Mouse (Mus musculus): ENCODE data around the gene Rpgrip1. TPM values are rescaled to one million over a fixed set of nuclear protein-coding genes. Genes with fewer than 3 reads are reported as not detected.

The Rpgrip1 gene
- total RNA-seq, 2 experiments from 2014 or later = 2.4 TPM

DNA sequence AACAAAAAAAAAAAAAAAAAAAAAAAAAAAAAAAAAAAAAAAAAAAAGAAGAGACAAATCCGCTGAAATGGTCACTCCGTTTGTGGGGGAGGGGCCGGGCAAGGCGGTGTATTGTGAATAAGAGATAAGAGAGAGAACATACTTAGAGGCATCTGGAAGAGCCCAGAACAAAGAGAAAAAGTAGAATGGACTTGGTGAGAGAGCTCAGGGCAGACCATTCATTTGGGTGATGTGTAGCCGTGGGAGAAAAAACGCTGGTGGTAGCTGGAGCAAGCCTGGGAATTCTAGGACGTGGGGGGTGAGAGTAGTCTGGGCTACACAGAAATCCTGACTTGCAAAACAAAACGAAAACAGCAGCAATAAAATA, 7.9 kb downstream of the Rpgrip1 start:
- DNase-seq (ENCODE audit: low spot score in 2 of 2) = no peak

DNA sequence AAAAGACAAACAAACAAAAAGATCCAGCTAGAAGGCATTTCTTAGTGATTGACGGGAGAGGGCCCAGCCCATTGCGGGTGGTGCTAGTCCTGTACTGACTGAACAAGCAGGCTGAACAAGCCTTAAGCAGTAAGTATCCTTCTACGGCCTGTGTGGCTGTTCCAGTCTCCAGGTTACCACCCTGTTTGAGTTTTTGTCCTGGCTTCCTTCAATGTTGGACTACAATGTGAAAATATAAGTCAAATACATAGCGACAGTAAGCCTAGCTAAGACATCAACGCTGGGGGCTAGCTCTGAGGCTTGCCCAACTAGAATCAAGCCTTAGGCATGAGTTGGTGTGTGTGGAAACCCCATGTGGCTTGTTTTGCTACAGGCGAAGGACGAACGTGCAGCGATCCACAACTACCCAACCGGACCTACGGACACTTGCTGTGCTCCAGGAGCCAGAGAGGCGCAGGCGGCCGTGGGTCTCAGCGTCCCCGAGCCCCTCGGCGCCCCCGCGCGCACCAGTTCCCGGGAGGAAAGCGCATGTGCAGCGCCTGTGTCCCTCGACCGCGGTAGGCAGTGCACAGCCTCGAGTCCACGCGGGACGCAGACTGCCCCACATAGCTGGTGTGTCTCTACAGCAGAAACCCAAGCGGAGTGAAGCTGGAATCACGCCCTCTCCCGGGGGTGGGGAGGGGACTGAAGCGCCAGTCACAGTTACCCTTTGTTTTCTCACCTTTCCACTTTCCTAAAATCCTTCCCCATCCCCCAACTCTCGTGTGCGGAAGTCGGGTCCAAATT, 8.5 kb downstream of the Rpgrip1 start:
- peak; percentile 36 to 39 for DNase-seq (ENCODE audit: low spot score in 2 of 2)

DNA sequence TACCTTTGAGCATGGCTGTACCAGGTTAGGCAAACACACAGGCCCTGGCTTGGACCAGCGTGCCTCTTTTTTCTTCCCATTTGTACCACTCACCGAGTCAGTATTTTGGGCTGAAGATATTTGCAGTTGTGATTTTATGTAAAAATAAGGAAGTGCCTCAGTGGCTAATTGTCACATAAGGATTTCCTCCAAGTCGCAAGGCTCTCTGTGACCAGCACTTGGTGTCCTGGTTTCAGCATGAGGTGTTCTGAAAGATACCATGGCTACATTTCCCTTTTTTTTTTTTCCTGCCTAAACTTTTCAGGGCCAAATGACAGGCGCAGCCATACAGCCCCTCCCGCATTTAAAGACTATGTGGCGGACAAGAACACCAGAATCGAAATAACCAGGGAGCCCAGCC, 9.7 kb downstream of the Rpgrip1 start:
- no peak for DNase-seq (ENCODE audit: low spot score in 2 of 2)

DNA sequence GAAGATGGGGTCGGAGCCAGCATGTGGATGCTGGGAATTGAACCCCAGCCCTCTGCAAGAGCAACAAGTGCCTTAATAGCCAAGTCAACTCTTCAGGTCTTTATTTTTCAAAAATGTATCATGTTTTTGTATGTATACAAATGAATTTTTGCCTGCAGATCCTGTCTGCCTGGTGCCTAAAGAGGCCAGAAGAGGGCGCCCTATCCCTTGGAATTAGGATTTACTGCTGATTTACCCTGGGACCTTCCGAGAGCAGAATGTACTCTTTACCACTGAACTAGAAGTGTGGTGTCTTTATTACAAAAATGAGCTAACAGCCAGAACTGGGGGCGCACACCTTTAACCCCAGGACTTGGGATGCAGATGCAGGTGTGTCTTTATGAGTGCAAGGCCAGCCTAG, 13.4 kb downstream of the Rpgrip1 start:
- DNase-seq (ENCODE audit: low spot score in 2 of 2) = peak; percentile 57 to 71

DNA sequence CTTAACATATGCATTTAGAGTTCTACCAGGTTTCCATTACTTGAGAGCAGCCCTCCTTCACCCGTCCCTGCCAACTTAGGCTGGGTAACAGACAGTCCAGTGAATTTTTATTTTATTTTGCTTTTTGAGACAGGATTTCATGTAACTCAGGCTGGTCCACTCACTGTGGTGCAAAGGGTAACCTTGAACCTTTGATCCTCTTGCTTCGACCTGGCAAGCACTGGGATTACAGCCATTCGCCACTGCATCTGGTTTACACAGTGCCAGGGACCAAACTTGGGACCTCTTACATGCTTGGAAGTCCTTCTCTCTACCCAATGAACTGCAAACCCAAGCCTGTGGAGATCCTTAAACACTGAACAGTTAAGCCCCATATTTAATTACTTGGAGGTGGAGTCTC, 14.1 kb downstream of the Rpgrip1 start:
- DNase-seq (ENCODE audit: low spot score in 2 of 2) = no peak

DNA sequence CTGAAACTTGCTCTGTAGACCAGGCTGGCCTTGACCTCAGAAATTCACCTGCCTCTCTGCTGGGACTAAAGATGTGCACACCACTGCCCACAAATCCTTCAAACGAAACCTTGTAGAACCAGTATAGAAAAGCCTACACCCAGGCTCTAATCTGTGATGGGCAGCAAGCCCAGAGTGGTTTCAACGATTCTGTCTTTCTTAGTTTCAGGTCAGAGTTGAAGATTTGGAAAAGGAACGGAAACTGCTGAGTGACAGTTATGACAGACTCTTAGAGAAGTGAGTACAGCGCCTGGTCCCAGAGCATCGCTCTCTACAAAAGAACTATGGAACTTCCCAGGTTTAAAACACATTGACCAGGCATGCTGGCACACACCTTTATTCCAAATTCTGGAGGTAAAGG, 23.1 kb downstream of the Rpgrip1 start:
- no peak for DNase-seq (ENCODE audit: low spot score in 2 of 2)

DNA sequence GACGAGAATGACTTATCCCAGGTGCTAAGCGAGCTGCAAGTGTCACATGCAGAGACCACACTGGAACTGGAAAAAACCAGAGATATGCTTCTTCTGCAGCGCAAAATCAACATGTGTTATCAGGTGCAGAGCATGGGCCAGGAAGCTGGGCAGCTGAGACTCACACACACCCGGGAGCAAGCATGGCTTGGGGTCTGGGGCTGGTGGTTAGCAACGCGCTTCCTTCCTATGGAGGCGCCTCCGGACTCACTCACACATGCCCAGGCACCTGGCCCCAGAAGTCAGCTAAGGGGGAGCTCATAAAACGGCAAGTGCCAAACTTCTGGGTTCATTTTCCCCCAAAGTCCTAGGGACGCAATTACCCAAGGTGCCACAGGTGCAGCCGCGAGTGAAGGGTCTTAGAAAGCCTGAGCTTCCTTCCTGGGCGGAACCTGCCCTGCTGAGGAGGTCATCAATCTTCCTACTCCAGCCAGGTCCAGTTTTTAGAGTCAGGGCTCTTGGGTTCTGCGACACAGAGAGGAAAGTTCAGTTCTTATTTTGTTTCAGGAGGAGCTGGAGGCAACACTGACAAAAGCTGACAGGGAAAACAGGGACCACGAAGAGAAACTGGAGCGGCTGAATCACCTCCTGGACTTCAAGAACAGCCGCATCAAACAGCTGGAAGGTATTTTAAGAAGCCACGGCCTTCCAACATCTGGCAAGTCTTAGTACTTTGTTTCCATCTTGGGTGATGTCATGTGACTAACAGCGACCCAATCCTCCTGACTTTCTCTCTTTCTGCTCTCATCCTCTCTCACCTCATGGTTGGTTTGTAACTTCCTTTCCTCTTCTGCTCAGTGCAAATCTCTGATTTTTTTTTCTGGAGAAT, 30.3 kb downstream of the Rpgrip1 start:
- DNase-seq (ENCODE audit: low spot score in 2 of 2) = no peak

DNA sequence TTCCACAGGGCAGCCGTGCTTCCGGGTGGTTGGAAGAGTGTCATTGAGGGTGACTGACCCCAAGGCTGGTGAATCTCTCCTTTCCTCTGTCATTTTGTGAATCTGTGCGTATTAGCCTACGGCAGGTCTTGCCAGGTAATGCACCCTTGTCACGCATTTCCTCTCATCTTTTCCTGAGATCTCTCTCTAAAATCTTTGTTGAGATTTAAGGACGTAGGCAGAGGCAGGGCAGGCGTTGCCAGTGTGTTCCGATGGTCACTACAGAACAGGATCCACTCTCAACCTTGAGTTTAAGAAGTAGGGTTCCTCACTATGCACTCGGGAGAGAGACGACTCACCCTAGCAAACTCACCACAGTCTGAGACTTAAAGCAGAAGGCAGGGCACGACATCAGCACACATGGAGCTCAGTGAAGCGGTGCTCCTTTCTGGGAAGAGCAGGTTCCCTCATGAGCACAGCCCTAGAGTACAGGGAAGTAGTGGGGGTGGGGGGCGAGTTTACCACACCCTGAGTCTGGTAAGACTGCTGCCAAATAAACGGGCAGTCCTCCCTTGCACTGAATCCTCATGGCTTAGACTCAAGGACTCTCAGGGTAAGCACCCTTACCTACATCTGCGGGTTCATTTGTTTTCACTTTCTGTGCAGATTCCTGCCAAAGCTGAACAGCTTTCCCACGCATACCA, 31.1 kb downstream of the Rpgrip1 start:
- DNase-seq (ENCODE audit: low spot score in 2 of 2) = no peak

DNA sequence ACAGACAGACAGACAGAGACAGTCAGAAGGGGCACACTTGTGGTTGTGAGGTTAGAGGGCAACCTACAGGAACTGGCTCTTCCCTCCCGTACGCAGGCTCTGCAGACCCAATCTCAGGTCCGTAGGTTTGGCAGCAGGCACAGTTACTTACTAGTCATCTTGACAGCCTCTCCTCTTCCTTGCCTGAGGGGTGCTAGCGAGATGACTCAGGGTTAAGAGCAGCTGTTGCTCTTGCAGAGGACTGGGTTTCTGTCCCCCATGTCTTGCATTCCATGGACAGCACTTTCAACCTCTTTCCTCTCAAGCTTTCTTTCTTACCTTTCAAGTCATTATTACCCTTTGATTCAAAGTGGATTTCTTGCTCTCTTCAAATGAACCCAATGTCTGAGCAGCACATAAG, 33.7 kb downstream of the Rpgrip1 start:
- no peak for DNase-seq (ENCODE audit: low spot score in 2 of 2)

DNA sequence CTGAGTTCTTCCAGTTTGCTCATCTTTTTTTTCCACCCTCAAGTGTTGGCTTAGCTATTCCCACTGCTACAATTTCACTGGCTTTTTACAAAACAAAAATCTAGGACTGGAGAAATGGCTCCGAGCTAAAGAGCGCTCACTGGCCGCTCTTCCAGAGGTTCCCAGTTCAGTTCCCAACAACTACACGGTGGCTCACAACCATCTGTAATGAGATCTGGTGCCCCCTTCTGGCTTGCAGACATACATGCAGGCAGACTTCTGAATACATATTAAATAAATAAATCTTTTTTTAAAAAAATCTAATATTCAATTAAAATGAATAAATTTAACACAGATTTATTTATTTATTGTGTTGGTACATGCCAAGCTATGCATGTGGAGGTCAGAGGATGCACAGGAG, 36.0 kb downstream of the Rpgrip1 start:
- no peak for DNase-seq (ENCODE audit: low spot score in 2 of 2)

DNA sequence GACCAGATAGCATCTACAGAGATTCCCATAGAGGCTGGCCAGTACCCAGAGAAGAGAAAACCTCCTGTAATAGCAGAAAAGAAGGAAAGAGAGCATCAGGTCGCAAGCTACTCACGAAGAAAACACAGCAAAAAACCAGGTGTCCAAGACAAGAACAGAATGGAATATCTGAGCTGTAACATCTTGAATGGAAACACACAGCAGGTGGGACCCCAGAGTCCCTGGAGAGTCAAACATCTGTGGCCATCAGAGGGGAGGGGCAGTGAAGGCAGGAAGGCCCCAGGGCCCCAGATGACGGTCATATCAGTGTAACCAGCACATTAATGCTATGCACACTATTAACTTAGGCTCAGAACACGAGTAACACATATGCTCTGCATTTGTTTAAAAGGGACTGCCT, 39.4 kb downstream of the Rpgrip1 start:
- DNase-seq (ENCODE audit: low spot score in 2 of 2) = no peak

DNA sequence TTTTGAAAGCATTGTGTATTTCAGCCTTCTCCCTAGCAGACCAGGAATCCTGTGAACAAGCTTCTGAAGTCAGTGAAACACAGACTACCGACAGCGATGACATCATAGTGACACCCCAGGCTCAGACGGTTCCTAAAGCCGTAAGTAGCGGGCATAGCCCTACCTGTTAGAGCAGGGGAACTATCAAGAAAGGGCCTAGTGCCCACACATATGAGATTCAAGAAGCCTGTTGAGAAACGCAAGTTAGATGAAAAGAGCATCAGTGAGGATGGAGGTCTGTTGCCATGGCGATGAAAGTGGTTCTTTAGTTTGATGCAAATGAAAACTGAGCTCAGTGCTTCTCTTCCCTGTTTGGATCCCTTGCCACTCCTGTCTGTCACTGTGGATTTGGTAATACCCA, 41.7 kb downstream of the Rpgrip1 start:
- peak; percentile 21 to 34 for DNase-seq (ENCODE audit: low spot score in 2 of 2)

DNA sequence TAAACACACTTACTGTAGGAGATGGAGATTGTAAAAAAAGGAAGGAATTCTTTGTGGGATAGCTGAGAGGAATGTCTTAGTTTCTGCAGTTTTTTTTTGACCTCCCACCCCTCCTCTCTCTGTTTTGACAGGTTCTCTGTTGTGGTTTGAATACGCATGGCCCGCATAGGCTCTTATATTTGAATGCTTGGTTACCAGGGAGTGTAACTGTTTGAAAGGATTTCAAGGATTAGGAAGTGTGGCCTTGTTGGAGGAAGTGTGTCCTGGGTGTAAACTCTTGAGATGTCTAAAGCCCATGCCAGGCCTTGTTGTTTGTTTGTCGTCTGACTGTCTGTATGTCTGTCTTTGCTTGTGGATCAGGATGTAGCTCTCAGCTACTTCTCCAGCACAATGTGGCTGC, 42.1 kb downstream of the Rpgrip1 start:
- no peak for DNase-seq (ENCODE audit: low spot score in 2 of 2)

DNA sequence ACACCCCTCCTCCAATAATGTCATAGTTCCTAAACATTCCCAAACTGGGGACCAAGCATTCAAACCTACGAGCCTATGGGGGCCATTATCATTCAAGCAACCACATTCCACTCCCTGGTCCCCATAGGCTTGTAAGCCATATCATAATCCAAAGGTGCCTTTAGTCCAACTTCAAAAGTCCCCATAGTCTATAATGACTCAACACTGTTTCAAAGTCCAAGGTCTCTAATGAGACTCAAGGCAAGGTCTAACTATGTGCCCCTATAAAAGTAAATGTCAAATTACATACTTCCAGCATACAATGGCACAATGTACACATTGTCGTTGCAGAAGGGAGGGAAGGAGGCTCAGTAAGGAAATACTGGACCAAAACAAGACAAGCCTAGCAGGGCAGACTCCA, 44.5 kb downstream of the Rpgrip1 start:
- DNase-seq (ENCODE audit: low spot score in 2 of 2) = no peak

DNA sequence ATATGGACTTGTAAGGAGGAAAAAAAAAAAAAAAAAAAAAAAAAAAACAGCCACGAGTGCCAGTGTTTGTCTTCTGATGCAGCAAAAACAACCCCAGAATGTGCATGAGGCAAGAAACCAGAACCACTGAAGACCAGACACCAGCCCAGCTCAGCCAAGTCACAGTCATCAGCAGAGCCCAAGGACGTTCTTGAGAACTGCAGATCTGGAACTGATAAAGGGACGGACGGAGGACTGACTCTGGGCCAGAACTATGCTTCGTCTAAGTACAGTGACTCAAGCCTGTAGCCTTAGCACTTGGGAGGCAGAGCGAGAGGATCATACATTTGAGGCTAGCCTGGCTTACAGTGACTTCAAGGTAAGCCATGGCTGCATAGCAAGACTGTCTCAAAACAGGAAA, 50.4 kb downstream of the Rpgrip1 start:
- no peak for DNase-seq (ENCODE audit: low spot score in 2 of 2)

DNA sequence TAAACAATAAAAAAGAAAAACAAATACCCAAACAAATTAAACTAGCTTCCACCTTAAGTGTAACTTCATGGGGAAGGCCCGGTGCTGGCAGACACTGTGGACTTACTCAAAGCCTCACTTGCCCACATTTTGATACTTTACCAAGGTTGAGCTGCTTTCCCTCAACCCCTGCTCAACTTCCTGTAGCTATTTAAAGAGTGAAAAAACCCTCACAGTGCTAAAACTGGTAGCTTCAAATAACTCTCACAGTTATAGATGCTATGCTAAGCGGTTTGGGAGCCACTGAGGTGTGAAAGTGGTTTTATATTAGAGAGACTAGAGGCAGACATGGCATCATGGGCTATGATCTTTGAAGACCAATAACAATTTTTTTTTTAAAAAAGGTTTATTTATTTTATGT, 56.1 kb downstream of the Rpgrip1 start:
- no peak for DNase-seq (ENCODE audit: low spot score in 2 of 2)

DNA sequence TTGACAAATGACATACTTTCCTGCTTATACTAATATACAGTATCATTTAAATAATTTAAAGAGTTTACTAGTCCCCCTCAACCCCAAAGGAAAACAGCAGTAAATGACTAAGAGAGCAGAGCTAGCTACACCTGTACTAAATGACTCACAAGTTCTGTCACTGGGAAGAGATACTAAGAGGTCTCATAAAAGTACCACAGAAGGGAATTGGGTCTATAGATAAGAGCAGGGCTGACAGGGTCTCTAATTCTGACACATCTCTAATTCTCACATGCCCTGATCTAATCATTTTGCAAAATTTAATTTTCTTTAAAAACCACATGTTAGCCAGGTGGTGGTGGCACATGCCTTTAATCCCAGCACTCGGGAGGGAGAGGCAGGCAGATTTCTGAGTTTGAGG, 78.3 kb downstream of the Rpgrip1 start:
- DNase-seq (ENCODE audit: low spot score in 2 of 2) = no peak

DNA sequence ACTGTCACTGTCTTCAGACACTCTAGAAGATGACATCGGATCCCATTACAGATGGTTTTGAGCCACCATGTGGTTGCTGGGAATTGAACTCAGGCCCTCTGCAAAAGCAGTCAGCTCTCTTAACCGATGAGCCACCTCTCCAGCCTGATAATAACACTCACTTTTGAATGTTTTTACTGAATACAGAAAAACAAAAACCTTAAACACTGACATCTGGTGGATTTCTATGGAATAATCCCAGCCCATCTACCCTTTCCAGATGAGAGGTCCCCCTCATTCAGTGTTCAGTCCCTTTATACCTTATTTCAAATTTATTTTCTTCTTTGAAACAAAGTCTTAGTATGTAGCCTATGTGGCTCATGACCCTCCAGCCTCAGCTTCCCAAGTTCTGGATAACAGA, 79.0 kb downstream of the Rpgrip1 start:
- DNase-seq (ENCODE audit: low spot score in 2 of 2) = no peak

DNA sequence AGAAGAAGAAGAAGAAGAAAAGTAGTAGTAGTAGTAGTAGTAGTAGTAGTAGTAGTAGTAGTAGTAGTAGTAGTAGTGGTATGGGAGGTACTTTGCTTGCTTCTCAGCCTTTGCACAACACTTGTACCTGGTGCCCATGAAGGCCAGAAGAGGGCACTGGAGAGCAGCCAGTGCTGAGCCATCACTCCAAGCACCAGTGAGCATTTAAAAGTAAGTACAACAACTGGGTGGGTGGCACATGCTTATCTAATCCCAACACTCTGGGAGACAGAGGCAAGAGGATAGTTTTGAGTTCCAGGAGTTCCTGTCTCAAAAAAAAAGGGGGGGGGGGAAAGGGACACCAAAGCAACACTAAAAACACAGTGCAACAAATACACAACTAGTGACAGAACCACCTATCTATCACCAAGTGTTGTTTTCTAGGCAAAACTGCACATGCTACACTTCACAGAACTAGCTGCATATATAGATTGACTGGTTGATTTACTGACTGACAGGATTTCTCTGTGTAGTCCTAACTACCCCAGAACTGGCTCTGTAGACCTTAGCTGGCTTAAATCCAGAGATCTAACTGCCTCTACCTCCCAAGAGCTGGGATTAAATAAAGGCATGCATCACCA, 80.3 kb downstream of the Rpgrip1 start:
- DNase-seq (ENCODE audit: low spot score in 2 of 2) = no peak

DNA sequence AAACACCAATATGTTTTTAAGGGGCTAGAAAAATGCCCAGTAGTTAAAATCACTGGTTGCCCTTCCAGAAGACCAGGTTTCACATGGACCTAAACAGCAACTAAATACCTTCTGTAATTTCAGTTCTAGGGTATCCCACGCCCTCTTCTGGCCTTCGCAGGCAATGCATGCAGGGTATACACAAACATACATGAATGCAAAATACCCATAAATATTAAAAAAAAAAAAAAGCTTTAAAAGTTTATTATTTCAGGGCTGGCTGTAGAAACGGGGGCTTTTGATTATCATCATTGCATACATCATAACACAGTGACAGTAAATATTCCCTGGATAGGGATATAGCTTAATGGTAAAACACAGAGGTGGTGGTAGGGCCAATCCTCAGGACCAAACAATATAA, 85.2 kb downstream of the Rpgrip1 start:
- DNase-seq (ENCODE audit: low spot score in 2 of 2) = peak in 1 of 2 experiments; percentile 16

Measured in layer of hippocampus, postnatal 14 days (tissue).